8 mouse cellular contexts compared by ENCODE assay signal in the genomic region with DNA sequence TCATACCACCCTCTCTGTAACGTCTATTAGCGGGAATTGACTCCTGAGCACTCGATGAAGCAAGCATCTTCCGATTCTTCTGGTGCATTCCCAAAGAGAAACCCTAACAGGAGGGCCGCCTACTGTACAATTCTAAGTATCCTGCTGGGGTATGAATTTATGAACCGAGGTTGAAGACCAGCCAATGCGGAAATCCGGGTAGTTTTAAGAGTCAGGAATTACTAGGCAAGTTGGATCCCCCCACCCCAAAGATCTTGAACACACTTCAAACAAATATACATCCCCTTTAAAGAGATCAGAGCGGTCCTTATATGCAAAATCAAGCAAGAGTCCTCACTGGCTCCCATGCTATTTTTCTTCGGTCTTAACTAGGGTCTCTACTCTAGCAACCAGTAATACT. TPM values are rescaled to one million over a fixed set of nuclear protein-coding genes. Genes with fewer than 3 reads are reported as not detected.
DNase-seq lines count a peak whose midpoint lies in the region; ATAC-seq and TF ChIP-seq lines count a peak whose summit lies in the region.

No protein-coding gene starts in this region.

- H3K27me3 ChIP-seq in heart, embryonic 14.5 days (ENCODE audit: control insufficient read depth, insufficient read depth, low read length), result no peaks in the 10 kb centered on the region
- H3K27me3 ChIP-seq in stomach, postnatal 0 days (ENCODE audit: control insufficient read depth, insufficient read depth, low read length), result no peaks in the 10 kb centered on the region

- peak overlapping the region; percentile 84 for H3K4me2 ChIP-seq in heart, embryonic 14.5 days (ENCODE audit: low read length)
- peak overlapping the region; percentile 71 for H3K4me2 ChIP-seq in stomach, postnatal 0 days (replicated peaks; ENCODE audit: low read depth)

- peak overlapping the region; percentile 90 for H3K27ac ChIP-seq in left cerebral cortex, adult 2 months
- peak overlapping the region; percentile 99 to 100 for H3K27ac ChIP-seq in heart, embryonic 14.5 days (replicated peaks in 1 of 2; ENCODE audit: control insufficient read depth in 1 of 2, insufficient read depth in 1 of 2, low read depth in 2 of 2, low read length in 2 of 2)
- H3K27ac ChIP-seq in stomach, postnatal 0 days (replicated peaks), result peak overlapping the region; percentile 100

- no peak for TF ChIP-seq EP300 in stomach, postnatal 0 days (optimal IDR thresholded peaks at IDR 0.05)

- DNase-seq in left cerebral cortex, adult 2 months (ENCODE audit: extremely low spot score in 1 of 2, low spot score in 2 of 2), result no peak
- no peak for DNase-seq in left cerebral cortex, postnatal 4 days
- peak; percentile 52 for DNase-seq in Muller cell, postnatal 12 days (ENCODE audit: inconsistent ontology term)
- DNase-seq in embryo, embryonic 9.5 days (ENCODE audit: extremely low spot score), result peak; percentile 13
- peak; percentile 69 for DNase-seq in kidney, postnatal 10 days
- DNase-seq in stomach, postnatal 0 days (ENCODE audit: low spot score), result peak; percentile 36

- peak overlapping the region; percentile 86 for H3K4me3 ChIP-seq in left cerebral cortex, adult 2 months
- peak overlapping the region; percentile 85 to 99 for H3K4me3 ChIP-seq in heart, embryonic 14.5 days (ENCODE audit: control insufficient read depth in 1 of 2, insufficient read depth in 1 of 2, low read depth in 1 of 2, low read length in 2 of 2)
- peak overlapping the region; percentile 100 for H3K4me3 ChIP-seq in stomach, postnatal 0 days (ENCODE audit: low read depth, low read length)

- H3K4me1 ChIP-seq in heart, embryonic 14.5 days (ENCODE audit: control insufficient read depth in 2 of 2, insufficient read depth in 2 of 2, low read length in 2 of 2), result peaks cover 2 to 21% of the 10 kb centered on the region in 2 experiments; a peak in 3 of 4 replicates
- H3K4me1 ChIP-seq in stomach, postnatal 0 days (replicated peaks; ENCODE audit: control insufficient read depth, insufficient read depth), result 0 out of 2 replicates have a peak, but pooled peaks cover 2% of the 10 kb centered on the region

- intact Hi-C loops in left cerebral cortex, adult 2 months (cut with DNase I), result loop anchor here (5.0 to 10.0 kb wide), 2 partner anchors 325 to 1183 kb away; no protein-coding TSS in a partner anchor
- intact Hi-C loops in left cerebral cortex, postnatal 4 days (cut with DNase I), result no loop called here

- under 1% methylated on average over 10 of the region's 10 CpGs for WGBS in heart, embryonic 14.5 days
- under 1% methylated on average over 10 of the region's 10 CpGs for WGBS in stomach, postnatal 0 days

- no peak; the same call in 1 of the 2 replicates for TF ChIP-seq CTCF in left cerebral cortex, adult 2 months (IDR thresholded peaks at IDR 0.05)
- peak; percentile 29 for TF ChIP-seq CTCF in stomach, postnatal 0 days (IDR thresholded peaks at IDR 0.05; ENCODE audit: low read depth)

- no peaks in the 10 kb centered on the region for H3K9me3 ChIP-seq in heart, embryonic 14.5 days (ENCODE audit: control insufficient read depth, low read length)
- H3K9me3 ChIP-seq in stomach, postnatal 0 days (ENCODE audit: control insufficient read depth, low read length), result no peaks in the 10 kb centered on the region

- peak overlapping the region; percentile 100 for H3K9ac ChIP-seq in heart, embryonic 14.5 days (ENCODE audit: low read length)
- peak overlapping the region; percentile 97 for H3K9ac ChIP-seq in stomach, postnatal 0 days (ENCODE audit: low read length)

- H3K36me3 ChIP-seq in heart, embryonic 14.5 days (ENCODE audit: control insufficient read depth, insufficient read depth, low read length), result no peaks in the 10 kb centered on the region
- no peaks in the 10 kb centered on the region for H3K36me3 ChIP-seq in stomach, postnatal 0 days (ENCODE audit: control insufficient read depth, insufficient read depth, low read length)

- no peak for ATAC-seq in heart, embryonic 14.5 days (ENCODE audit: insufficient number of reproducible peaks, insufficient read depth, low FRiP score, low read depth)
- peak; percentile 7 for ATAC-seq in megakaryocyte, adult 5-6 weeks (ENCODE audit: poor library complexity, severe bottlenecking)
- ATAC-seq in stomach, postnatal 0 days (ENCODE audit: low FRiP score, low TSS enrichment), result no peak

RNA-seq across cellular contexts. Expression of gene Prrc2c, which starts 0.9 kb away (rescaled TPM):
- 100 to 1,000 TPM; 218 to 220 TPM for total RNA-seq in left cerebral cortex, adult 2 months (2021)
- 100 to 1,000 TPM; 224 TPM for total RNA-seq in left cerebral cortex, postnatal 4 days (2021)
- 80.1 and 91.7 TPM in 2 replicates for polyA plus RNA-seq in heart, embryonic 14.5 days (2014; fragmentation: Nextera tagmentation; extraction: Ambion mirVana)
- total RNA-seq in megakaryocyte, adult 5-6 weeks (2015), result 175 and 178 TPM in 2 replicates
- 84.4 and 125 TPM in 2 replicates for total RNA-seq in megakaryocyte, adult 5-6 weeks (2017)
- polyA plus RNA-seq in stomach, postnatal 0 days (2015; fragmentation: Nextera tagmentation; extraction: Ambion mirVana), result 58.3 and 66.3 TPM in 2 replicates

Comparison
In these comparisons a context has a peak if more than half of its experiments do, and no peak if none do; other contexts are left out.
1. DNase-seq: peak in Muller cell, postnatal 12 days (single experiment), embryo, embryonic 9.5 days (single experiment), kidney, postnatal 10 days (single experiment) and stomach, postnatal 0 days (single experiment); none in left cerebral cortex, adult 2 months (0 of 2) and left cerebral cortex, postnatal 4 days (single experiment).
2. Peak in every context shown above with its lines, with median percentiles within 50 percentile points of each other: H3K27ac ChIP-seq and H3K4me3 ChIP-seq.